Mouse (Mus musculus) brown adipose tissue, adult 24 weeks (tissue): ENCODE results near the gene Klk1. TPM values are rescaled to one million over a fixed set of nuclear protein-coding genes. Genes with fewer than 3 reads are reported as not detected.
"Not testable (repeated sequence)": the region's sequence is repeated elsewhere in the genome, so short reads cannot be mapped to it uniquely, and the experiment has no call there.

Experiments used
- H3K27ac ChIP-seq: fragments of 200-500 bp; replicated peaks from 2 replicates; pipeline ENCODE4 v1.5.1; 2012; ENCODE audit warnings: low read depth, mild to moderate bottlenecking, low read length
- H3K4me1 ChIP-seq: fragments of 200-500 bp; 2 replicates; pipeline ENCODE4 v1.6.1; 2012; ENCODE audit warnings: low read length, mixed read lengths; ENCODE audit not compliant: control insufficient read depth, insufficient read depth, insufficient read length
- H3K4me3 ChIP-seq: fragments of 200-500 bp; 2 replicates; pipeline ENCODE4 v1.5.1; 2012; ENCODE audit warnings: low read depth, mild to moderate bottlenecking, low read length, moderate library complexity; ENCODE audit not compliant: insufficient read depth
- polyA plus RNA-seq: library from polyadenylated mRNA; stranded (reverse); fragments of >200 nt; gene quantifications from 2 replicates; pipeline ENCODE4 v1.2.4, GENCODE M21; 2012; ENCODE audit not compliant: missing spikeins, insufficient read depth, insufficient read length

The Klk1 gene
- not detected in 2 replicates for polyA plus RNA-seq

DNA sequence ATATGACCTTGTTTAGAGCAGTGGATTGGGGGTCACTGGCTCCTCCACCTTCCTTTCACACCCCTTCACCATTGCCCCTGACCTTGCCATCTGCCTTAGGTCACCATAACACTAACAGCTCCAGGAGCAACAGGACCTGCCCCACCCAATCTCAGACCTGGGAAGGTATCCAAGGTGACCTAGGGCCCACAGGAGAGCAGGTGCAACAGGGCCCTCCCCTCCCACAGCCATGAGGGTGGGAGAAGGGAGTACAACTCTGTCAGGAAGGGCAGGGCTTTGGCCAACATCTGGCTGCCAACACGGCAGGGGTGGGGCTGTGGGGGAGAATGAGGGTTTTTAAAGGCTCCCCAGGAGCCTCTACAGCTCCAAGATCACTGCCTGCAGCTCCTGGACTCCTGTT is at the start of gene Klk1:
Klk1 (plus strand) TSS at position 285 of the 400 bp plus-strand sequence.
- no peak within 1 kb of the TSS for H3K27ac ChIP-seq
- H3K4me1 ChIP-seq: no peaks in the 10 kb centered on the region
- H3K4me3 ChIP-seq: no peak within 1 kb of the TSS

DNA sequence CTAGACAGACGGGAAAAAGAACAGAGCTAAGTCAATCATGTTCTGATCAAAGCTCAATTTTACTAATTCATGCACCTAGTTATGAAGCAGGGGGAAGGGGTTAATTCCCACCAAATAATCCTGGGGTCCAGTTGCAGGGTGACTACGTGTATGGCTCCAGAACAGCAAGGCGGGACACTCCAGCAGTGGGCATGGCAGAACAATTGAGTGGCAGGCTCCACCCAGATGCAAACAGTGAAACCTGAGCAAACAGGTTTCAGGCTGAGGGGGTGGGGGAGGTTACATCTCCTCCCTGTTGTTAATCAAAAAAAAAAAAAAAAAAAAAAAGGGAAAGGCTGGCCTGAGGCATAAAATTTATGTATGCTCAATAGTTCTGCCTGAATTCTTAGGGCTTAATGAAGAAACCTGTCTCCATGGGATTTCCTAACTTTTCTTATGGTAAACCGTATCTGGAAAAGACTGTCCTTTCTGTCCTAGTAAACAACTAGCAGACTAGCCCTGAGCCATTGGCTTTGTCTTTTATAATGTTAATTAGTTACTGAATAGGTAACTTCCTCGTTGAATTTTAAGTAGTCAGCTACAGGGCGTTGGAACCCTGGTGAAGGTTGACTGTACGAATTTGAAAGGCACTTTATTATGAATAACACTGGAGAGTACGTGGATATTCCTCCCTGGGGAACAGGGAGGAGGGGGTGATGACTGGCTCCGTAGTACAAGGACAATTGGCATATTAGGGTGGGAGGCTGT is 45.7 kb upstream of the Klk1 start:
- Histone ChIP-seq H3K4me3 (no peak overlapping the region), H3K4me1 (no peaks in the 10 kb centered on the region), H3K27ac (no peak overlapping the region)

DNA sequence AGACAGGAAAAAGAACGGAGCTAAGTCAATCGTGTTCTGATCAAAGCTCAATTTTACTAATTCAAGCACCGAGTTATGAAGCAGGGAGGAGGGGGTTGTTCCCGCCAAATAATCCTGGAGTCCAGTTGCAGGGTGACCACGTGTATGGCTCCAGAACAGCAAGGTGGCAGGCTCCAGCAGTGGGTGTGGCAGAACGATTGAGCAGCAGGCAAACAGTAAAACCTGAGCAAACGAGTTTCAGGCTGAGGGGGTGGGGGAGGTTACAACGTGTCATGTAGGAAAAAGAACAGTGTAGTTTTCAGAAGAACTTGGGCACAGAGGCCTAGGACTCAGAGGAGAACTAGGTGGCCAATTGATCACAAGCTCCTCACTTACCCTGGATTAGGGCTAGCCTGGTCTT is 38.6 kb upstream of the Klk1 start:
- not testable (repeated sequence) for H3K4me3 ChIP-seq, H3K27ac ChIP-seq, H3K4me1 ChIP-seq

GRCm38 (mm10) chr7:44187936-44188335 is 37.2 kb upstream of the Klk1 start, which contains the start of gene Klk1b24:
Klk1b24 (plus strand) TSS chr7:44188236.
- not testable (repeated sequence) for H3K27ac ChIP-seq, H3K4me3 ChIP-seq, H3K4me1 ChIP-seq

DNA sequence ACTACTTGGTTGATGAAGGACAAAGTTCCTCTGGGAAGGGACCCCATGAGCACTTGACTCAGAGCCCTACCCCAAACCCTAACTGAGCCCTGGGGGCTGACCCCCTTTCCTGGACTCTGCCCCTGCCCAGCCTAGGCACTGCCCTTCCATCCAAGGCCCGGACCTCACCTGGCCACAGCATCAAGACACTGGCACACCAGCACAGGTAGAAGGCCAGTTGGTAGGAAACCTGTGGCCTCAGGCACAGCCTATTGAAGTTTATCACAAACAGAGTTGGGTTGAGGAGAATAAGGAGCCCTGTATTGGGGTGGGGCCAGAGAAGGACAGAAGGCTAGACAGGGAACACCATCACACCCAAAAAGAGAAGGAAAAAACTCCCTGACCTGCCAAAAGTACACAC is 31.7 kb upstream of the Klk1 start:
- H3K4me1 ChIP-seq, H3K4me3 ChIP-seq, H3K27ac ChIP-seq: not testable (repeated sequence)

- Histone ChIP-seq H3K4me1 (no peaks in the 10 kb centered on the region), H3K27ac (no peak within 1 kb of the TSS), H3K4me3 (no peak within 1 kb of the TSS)
Measured at GRCm38 (mm10) chr7:44197891-44198290, 27.3 kb upstream of the Klk1 start, which contains the start of gene Klk1b3. Klk1b3 (plus strand) TSS chr7:44198191.

DNA sequence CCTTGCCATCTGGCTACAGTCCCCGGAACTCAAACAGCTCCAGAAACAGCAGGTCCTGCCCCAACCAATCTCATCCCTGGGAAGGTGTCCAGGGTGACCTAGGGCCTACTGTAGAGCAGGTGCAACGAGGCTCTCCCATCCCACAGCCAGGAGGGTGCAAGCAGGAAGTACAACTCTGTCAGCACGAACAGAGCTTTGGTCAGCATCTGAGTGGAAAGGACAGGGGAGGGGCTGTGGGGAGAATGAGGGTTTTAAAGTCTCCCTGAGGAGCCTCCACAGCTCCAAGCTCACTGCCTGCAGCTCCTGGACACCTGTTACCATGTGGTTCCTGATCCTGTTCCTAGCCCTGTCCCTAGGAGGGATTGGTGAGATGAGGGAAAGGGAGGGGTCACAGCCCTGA is 18.0 kb upstream of the Klk1 start, which contains the start of gene Klk1b4:
Klk1b4 (plus strand) TSS at position 301 of the 400 bp plus-strand sequence.
- H3K27ac ChIP-seq, H3K4me1 ChIP-seq, H3K4me3 ChIP-seq: not testable (repeated sequence)

GRCm38 (mm10) chr7:44208307-44208706 is 16.9 kb upstream of the Klk1 start:
- H3K4me1 ChIP-seq: no peaks in the 10 kb centered on the region
- no peak overlapping the region for H3K4me3 ChIP-seq
- no peak overlapping the region for H3K27ac ChIP-seq

GRCm38 (mm10) chr7:44215645-44216044 is 9.5 kb upstream of the Klk1 start, which contains the start of gene Klk1b5:
Klk1b5 (plus strand) TSS chr7:44215945.
- Histone ChIP-seq H3K27ac (no peak within 1 kb of the TSS), H3K4me1 (no peaks in the 10 kb centered on the region), H3K4me3 (no peak within 1 kb of the TSS)

DNA sequence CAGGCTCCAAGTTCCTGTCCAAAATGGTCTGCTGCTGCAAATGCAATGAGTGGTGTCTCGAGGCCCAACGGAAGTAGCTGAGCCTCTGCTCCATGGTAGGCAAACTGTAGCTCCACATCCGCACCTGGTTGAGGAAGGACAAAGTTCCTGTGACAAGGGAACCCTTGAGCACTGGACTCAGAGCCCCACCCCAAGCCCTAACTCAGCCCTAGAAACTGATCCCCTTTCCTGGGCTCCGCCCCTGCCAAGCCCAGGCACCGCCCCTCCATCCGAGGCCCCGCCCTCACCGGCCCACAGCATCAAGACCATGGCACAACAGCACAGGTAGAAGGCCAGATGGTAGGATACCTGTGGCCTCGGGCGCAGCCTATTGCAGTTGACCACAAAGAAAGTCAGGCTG is 3.6 kb upstream of the Klk1 start:
- H3K4me3 ChIP-seq, H3K4me1 ChIP-seq, H3K27ac ChIP-seq: not testable (repeated sequence)

GRCm38 (mm10) chr7:44222335-44222734 is 2.8 kb upstream of the Klk1 start:
- not testable (repeated sequence) for H3K4me1 ChIP-seq

GRCm38 (mm10) chr7:44235909-44236308 is 10.7 kb downstream of the Klk1 start, which contains the start of gene Gm36864:
Gm36864 (plus strand) TSS chr7:44236177.
- H3K27ac ChIP-seq: no peak within 1 kb of the TSS
- H3K4me3 ChIP-seq: no peak within 1 kb of the TSS

More at GRCm38 (mm10) chr7:44222335-44222734, 2.8 kb upstream of the Klk1 start:
- not testable (repeated sequence) for H3K27ac ChIP-seq, H3K4me3 ChIP-seq

GRCm38 (mm10) chr7:44239913-44240312 is 14.8 kb downstream of the Klk1 start:
- H3K4me3 ChIP-seq: no peak overlapping the region
- H3K4me1 ChIP-seq: no peaks in the 10 kb centered on the region
- no peak overlapping the region for H3K27ac ChIP-seq

More at GRCm38 (mm10) chr7:44235909-44236308, 10.7 kb downstream of the Klk1 start, which contains the start of gene Gm36864:
- H3K4me1 ChIP-seq: no peaks in the 10 kb centered on the region

GRCm38 (mm10) chr7:44240712-44241111 is 15.6 kb downstream of the Klk1 start:
- Histone ChIP-seq H3K27ac (no peak overlapping the region), H3K4me1 (no peaks in the 10 kb centered on the region), H3K4me3 (no peak overlapping the region)

- H3K4me1 ChIP-seq: no peaks in the 10 kb centered on the region
- H3K4me3 ChIP-seq: no peak overlapping the region
- no peak overlapping the region for H3K27ac ChIP-seq
Measured at GRCm38 (mm10) chr7:44241163-44241562, 16.0 kb downstream of the Klk1 start.

- Histone ChIP-seq H3K27ac (no peak overlapping the region), H3K4me3 (no peak overlapping the region), H3K4me1 (no peaks in the 10 kb centered on the region)
Measured at GRCm38 (mm10) chr7:44244080-44244479, 18.9 kb downstream of the Klk1 start.
